Mouse (Mus musculus) CH12.LX (cell line): ENCODE data around the gene Rxfp1. TPM values are rescaled to one million over a fixed set of nuclear protein-coding genes. Genes with fewer than 3 reads are reported as not detected.

Experiments
- DNase-seq: peaks from one replicate; pipeline ENCODE4 v3.0.0-alpha.2; 2013; ENCODE audit errors: extremely low read depth
- H3K27ac ChIP-seq: 2 replicates; pipeline ENCODE4 v1.5.1; 2012; ENCODE audit warnings: low read depth, mild to moderate bottlenecking, control low read depth, moderate library complexity; ENCODE audit not compliant: insufficient read depth
- H3K27me3 ChIP-seq: replicated peaks from 2 replicates; pipeline ENCODE3; 2012; ENCODE audit warnings: inconsistent platforms
- H3K36me3 ChIP-seq, 2 experiments: replicated peaks in 1 of 2; 2 replicates each; pipeline versions ENCODE3 to v1.6.1; 2012; ENCODE audit warnings: inconsistent platforms in 1 of 2, low read length in 1 of 2, mild to moderate bottlenecking in 1 of 2, mixed read lengths in 1 of 2, moderate library complexity in 1 of 2; ENCODE audit not compliant: control insufficient read depth in 1 of 2, insufficient read depth in 1 of 2
- H3K4me1 ChIP-seq, 2 experiments: 2 replicates each; pipeline ENCODE4 v1.6.1; 2012; ENCODE audit warnings: inconsistent platforms in 1 of 2, moderate library complexity in 1 of 2; ENCODE audit not compliant: insufficient read depth in 2 of 2, control insufficient read depth in 1 of 2
- H3K4me2 ChIP-seq: 2 replicates; pipeline ENCODE4 v1.6.1; 2012; ENCODE audit warnings: low read depth, mild to moderate bottlenecking, control low read depth; ENCODE audit not compliant: poor library complexity, insufficient read depth, severe bottlenecking
- H3K4me3 ChIP-seq, 3 experiments: fragments of 150-350 bp in 1 of 3; sonication (generic) in 1 of 3; replicated peaks in 1 of 3; 2 replicates each; pipeline versions ENCODE3 to v1.5.1; 2011 to 2012; ENCODE audit warnings: low read depth in 2 of 3, low read length in 2 of 3, mild to moderate bottlenecking in 2 of 3, moderate library complexity in 2 of 3, control low read depth in 1 of 3, improper control_type of control experiment in 1 of 3, inconsistent platforms in 1 of 3, mixed read lengths in 1 of 3; ENCODE audit not compliant: poor library complexity in 1 of 3
- H3K79me2 ChIP-seq: replicated peaks from 2 replicates; pipeline ENCODE4 v1.6.1; 2012; ENCODE audit warnings: mild to moderate bottlenecking, moderate library complexity; ENCODE audit not compliant: control insufficient read depth, poor library complexity, insufficient read depth, severe bottlenecking; ENCODE audit errors: extremely low read depth
- H3K9ac ChIP-seq: 2 replicates; pipeline ENCODE4 v1.6.1; 2012; ENCODE audit warnings: low read depth, mild to moderate bottlenecking, control low read depth, moderate library complexity; ENCODE audit not compliant: insufficient read depth
- H3K9me3 ChIP-seq: replicated peaks from 2 replicates; pipeline ENCODE3; 2012; ENCODE audit warnings: low read length, inconsistent platforms, mixed read lengths
- BHLHE40 ChIP-seq: IDR thresholded peaks from 2 replicates; pipeline ENCODE4 v1.6.1; 2011; ENCODE audit warnings: mild to moderate bottlenecking, low read depth, low read length, improper control_type of control experiment
- CTCF ChIP-seq, 2 experiments: IDR thresholded peaks in 1 of 2; conservative IDR thresholded peaks in 1 of 2; 2 replicates each; pipeline ENCODE4 v1.5.1; 2011 to 2012; ENCODE audit warnings: low read depth in 2 of 2, low read length in 2 of 2, improper control_type of control experiment in 1 of 2, inconsistent platforms in 1 of 2, mild to moderate bottlenecking in 1 of 2, moderate library complexity in 1 of 2
- E2F4 ChIP-seq: IDR thresholded peaks from 2 replicates; pipeline ENCODE4 v1.6.1; 2011; ENCODE audit warnings: low read depth, low read length, improper control_type of control experiment; ENCODE audit not compliant: insufficient replicate concordance
- ELF1 ChIP-seq: IDR thresholded peaks from 2 replicates; pipeline ENCODE4 v1.6.1; 2014; ENCODE audit warnings: low read depth, mild to moderate bottlenecking, inconsistent platforms, low read length, improper control_type of control experiment
- EP300 ChIP-seq: IDR thresholded peaks from 2 replicates; pipeline ENCODE4 v1.6.1; 2011; ENCODE audit warnings: low read length, improper control_type of control experiment
- ETS1 ChIP-seq: conservative IDR thresholded peaks from 2 replicates; pipeline ENCODE4 v1.6.1; 2012; ENCODE audit warnings: low read depth, mild to moderate bottlenecking, inconsistent platforms, low read length, improper control_type of control experiment, moderate library complexity
- GABPA ChIP-seq: IDR thresholded peaks from 2 replicates; pipeline ENCODE4 v1.6.1; 2012; ENCODE audit warnings: low read depth, low read length, improper control_type of control experiment, inconsistent platforms; ENCODE audit not compliant: insufficient replicate concordance
- MAZ ChIP-seq: IDR thresholded peaks from 2 replicates; pipeline ENCODE4 v1.6.1; 2012; ENCODE audit warnings: low read depth, mild to moderate bottlenecking, inconsistent platforms, low read length, improper control_type of control experiment, moderate library complexity
- MXI1 ChIP-seq: IDR thresholded peaks from 2 replicates; pipeline ENCODE4 v1.6.1; 2011; ENCODE audit warnings: mild to moderate bottlenecking, low read depth, low read length, improper control_type of control experiment
- NELFE ChIP-seq: IDR thresholded peaks from 2 replicates; pipeline ENCODE4 v1.6.1; 2011; ENCODE audit warnings: low read depth, low read length, improper control_type of control experiment
- PAX5 ChIP-seq: IDR thresholded peaks from 2 replicates; pipeline ENCODE4 v1.6.1; 2012; ENCODE audit warnings: low read length, inconsistent platforms, mixed read lengths
- RAD21 ChIP-seq: IDR thresholded peaks from 2 replicates; pipeline ENCODE4 v1.6.1; 2011; ENCODE audit warnings: low read depth, mild to moderate bottlenecking, low read length, improper control_type of control experiment, moderate library complexity
- RCOR1 ChIP-seq: conservative IDR thresholded peaks from 2 replicates; pipeline ENCODE4 v1.6.1; 2012; ENCODE audit warnings: low read depth, mild to moderate bottlenecking, inconsistent platforms, low read length, improper control_type of control experiment
- SIN3A ChIP-seq: IDR thresholded peaks from 2 replicates; pipeline ENCODE4 v1.6.1; 2012; ENCODE audit warnings: low read length, improper control_type of control experiment, inconsistent platforms
- SMC3 ChIP-seq: IDR thresholded peaks from 2 replicates; pipeline ENCODE4 v1.6.1; 2011; ENCODE audit warnings: low read depth, low read length, improper control_type of control experiment
- TBP ChIP-seq: conservative IDR thresholded peaks from 2 replicates; pipeline ENCODE4 v1.6.1; 2011; ENCODE audit warnings: low read depth, low read length, improper control_type of control experiment
- TCF12 ChIP-seq: IDR thresholded peaks from 2 replicates; pipeline ENCODE4 v1.6.1; 2014; ENCODE audit warnings: low read depth, mild to moderate bottlenecking, inconsistent platforms, low read length, improper control_type of control experiment
- USF1 ChIP-seq: IDR thresholded peaks from 2 replicates; pipeline ENCODE4 v1.6.1; 2014; ENCODE audit warnings: low read depth, mild to moderate bottlenecking, inconsistent platforms, low read length, improper control_type of control experiment
- ZC3H11A ChIP-seq: IDR thresholded peaks from 2 replicates; pipeline ENCODE4 v1.6.1; 2012; ENCODE audit warnings: low read depth, mild to moderate bottlenecking, inconsistent platforms, low read length, improper control_type of control experiment
- dilution Hi-C: fragments of 300-500 bp; cut with MboI; formaldehyde crosslinking; loops from 2 replicates; pipeline ENCODE4 v1.14.3; 2020; ENCODE audit warnings: low sequenced_read_pairs; ENCODE audit not compliant: extremely low pct_unique_long_range_greater_than_20kb, extremely low pct_ligation_motif_present
- in situ Hi-C: fragments of 300-500 bp; cut with MboI; formaldehyde crosslinking; loops from 3 replicates; pipeline ENCODE4 v1.14.3; 2019; ENCODE audit warnings: low sequenced_read_pairs, low pct_ligation_motif_present, low pct_unique_long_range_greater_than_20kb, mixed read lengths
- polyA plus RNA-seq: library from polyadenylated mRNA; unstranded; fragments of >175 nt; gene quantifications from 2 replicates; pipeline ENCODE4 v1.2.1, GENCODE M21; 2012; ENCODE audit warnings: low read depth; ENCODE audit not compliant: insufficient read length
- total RNA-seq, 2 experiments: library from RNA; depleted of rRNA; stranded (reverse); fragments of 300-350 nt in 1 of 2; fragments of >200 nt in 1 of 2; gene quantifications; 2 replicates each; pipeline ENCODE4 v1.2.3; 2012 to 2014

Rxfp1 gene
- total and polyA plus RNA-seq, 3 experiments, result 0.08 to 0.87 (median 0.68) TPM

DNA sequence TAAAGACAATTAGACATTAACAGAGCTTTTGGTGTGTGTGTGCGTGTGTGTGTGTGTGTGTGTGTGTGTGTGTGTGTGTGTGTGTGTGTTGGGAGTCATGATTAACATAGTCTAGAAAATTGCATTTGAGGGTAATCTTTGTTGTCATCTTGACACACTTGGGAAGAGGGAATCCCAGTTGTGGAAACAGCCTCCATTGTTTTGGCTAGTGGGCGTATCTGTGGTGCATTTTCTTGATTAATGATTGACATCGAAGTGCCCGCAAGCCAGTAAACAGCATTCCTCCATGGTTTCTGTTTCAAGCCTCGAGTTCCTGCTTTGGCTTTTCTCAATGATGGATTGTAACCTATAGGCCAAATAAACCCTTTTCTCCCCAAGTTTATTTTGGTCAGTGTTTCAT, 81.0 kb downstream of the Rxfp1 start:
- TF ChIP-seq USF1, result no peak
- no peak for TF ChIP-seq ELF1
- TF ChIP-seq RAD21, result no peak
- TF ChIP-seq SMC3, result no peak
- TF ChIP-seq NELFE, result no peak
- TF ChIP-seq GABPA, result no peak
- TF ChIP-seq PAX5, result no peak
- Histone ChIP-seq H3K27me3 (no peaks in the 10 kb centered on the region), H3K4me2 (no peak overlapping the region), H3K27ac (no peak overlapping the region), H3K4me1 (no peaks in the 10 kb centered on the region), H3K79me2 (no peaks in the 10 kb centered on the region), H3K9me3 (no peaks in the 10 kb centered on the region), H3K36me3 (no peaks in the 10 kb centered on the region), H3K9ac (no peak overlapping the region), H3K4me3 (no peak overlapping the region)
- dilution Hi-C loops (no loop called here), in situ Hi-C loops (no loop called here)
- no peak for DNase-seq

DNA sequence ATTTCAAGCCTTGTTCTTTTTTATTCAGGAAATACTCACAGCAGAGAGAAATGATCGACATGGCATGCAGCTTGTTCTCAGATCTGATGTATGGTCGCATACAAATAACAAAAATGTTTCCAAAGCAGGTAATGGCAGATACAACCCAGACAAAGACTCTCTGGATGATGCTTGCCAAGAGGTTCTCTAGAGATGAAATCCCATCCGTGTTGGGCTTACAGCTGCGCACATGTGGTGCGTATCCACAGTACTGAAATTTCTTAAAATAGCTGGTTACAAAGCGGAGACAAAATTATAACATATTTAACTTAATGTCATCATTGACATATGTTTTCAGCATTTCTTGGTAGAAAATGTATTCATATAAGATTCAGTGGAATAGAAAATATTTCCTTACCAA, 85.6 kb downstream of the Rxfp1 start:
- no peak overlapping the region for H3K4me2 ChIP-seq
- no peak overlapping the region for H3K9ac ChIP-seq
- dilution Hi-C loops, result no loop called here
- no peaks in the 10 kb centered on the region for H3K79me2 ChIP-seq
- no peaks in the 10 kb centered on the region for H3K4me1 ChIP-seq
- H3K27ac ChIP-seq, result no peak overlapping the region
- no peak overlapping the region for H3K4me3 ChIP-seq
- TF ChIP-seq TBP (no peak), ZC3H11A (no peak), EP300 (no peak), E2F4 (no peak), MAZ (no peak)
- TF ChIP-seq, all 38 proteins: peak for 0
- DNase-seq, result no peak
- Histone ChIP-seq H3K9me3 (no peaks in the 10 kb centered on the region), H3K36me3 (no peaks in the 10 kb centered on the region), H3K27me3 (no peaks in the 10 kb centered on the region)
- in situ Hi-C loops, result no loop called here

DNA sequence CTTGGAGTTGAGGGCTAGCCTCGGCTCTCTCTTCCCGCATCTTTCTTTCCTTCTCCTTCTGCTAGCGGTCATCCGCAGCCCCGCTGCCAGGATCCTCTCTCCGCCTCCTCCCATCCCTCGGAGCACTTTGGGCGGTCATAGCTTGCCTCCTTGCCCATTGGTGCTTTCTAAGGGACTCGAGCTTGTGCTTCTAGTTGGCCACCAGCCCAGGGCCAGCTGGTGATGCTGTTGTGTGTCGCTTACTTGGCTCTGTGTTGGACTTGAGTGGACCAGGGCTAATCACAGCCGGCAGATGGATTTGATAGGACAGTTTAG, 108.3 kb downstream of the Rxfp1 start, which contains the start of gene Etfdh:
TSS of gene Etfdh (minus strand) at position 85 of the 315 bp plus-strand sequence.
- Histone ChIP-seq H3K79me2 (peaks cover 7% of the 10 kb centered on the region), H3K9ac (peak within 1 kb of the TSS; percentile 73), H3K4me3 (peak within 1 kb of the TSS; percentile 61 to 96 (median 88)), H3K36me3 (peaks cover 5 to 22% of the 10 kb centered on the region in 2 experiments), H3K27me3 (no peaks in the 10 kb centered on the region), H3K9me3 (no peaks in the 10 kb centered on the region)
- DNase-seq, result peak; percentile 58
- dilution Hi-C loops, result no loop called here
- TF ChIP-seq TCF12 (no peak), CTCF (conservative IDR thresholded peaks at IDR 0.05 in 1 of 2, IDR thresholded peaks at IDR 0.05 in 1 of 2; ENCODE audit: low read depth in 2 of 2, low read length in 2 of 2) (no peak), USF1 (no peak), ETS1 (no peak), MXI1 (no peak), RCOR1 (no peak), SIN3A (no peak), BHLHE40 (no peak)
- TF ChIP-seq, all 38 proteins: peak for 0
- in situ Hi-C loops, result no loop called here
- H3K4me2 ChIP-seq, result peak within 1 kb of the TSS; percentile 72
- H3K27ac ChIP-seq, result peak within 1 kb of the TSS; percentile 81
- peaks cover 0 to 5% of the 10 kb centered on the region in 2 experiments; a peak in 2 of 4 replicates for H3K4me1 ChIP-seq
